Mouse (Mus musculus): ENCODE data around the gene Fzd2. TPM values are rescaled to one million over a fixed set of nuclear protein-coding genes. Genes with fewer than 3 reads are reported as not detected.
A peak's percentile ranks its signal among the peaks of the same experiment; 100 is the strongest.

The Fzd2 gene
- total and polyA plus RNA-seq, 3 experiments: not detected

DNA sequence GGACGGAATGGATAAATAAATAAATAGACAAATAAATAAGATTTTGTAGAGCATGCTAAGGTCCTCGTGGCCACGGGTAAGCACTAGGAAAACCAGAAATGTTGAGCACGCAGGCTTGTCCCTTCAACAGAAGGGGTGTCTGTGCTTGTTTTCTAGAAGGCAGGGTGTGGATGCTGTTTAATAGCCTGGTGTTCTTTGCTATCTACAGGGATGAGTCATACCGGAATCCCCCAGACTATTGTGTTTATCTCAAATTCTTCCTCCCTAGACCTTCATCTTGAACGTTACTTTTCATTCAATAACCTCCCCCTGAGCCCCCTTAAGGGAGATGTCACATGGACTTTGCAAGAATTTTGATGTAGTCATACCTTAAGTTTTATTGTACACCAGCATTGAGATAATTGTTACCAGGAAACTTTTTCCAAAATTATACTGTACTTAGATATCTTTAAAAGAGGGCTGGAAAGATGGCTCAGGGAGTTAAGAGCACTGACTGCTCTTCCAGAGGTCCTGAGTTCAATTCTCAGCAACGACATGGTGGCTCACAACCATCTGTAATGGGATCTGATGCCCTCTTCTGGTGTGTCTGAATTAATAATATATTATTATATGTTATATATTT, 35.3 kb upstream of the Fzd2 start:
- ATAC-seq (ENCODE audit: extremely low read depth, insufficient number of reproducible peaks, low FRiP score, poor library complexity, severe bottlenecking): no peak
- no peak for TF ChIP-seq CTCF (IDR thresholded peaks at IDR 0.05; ENCODE audit: low read depth, low read length)
- no peak for TF ChIP-seq GATA1 (IDR thresholded peaks at IDR 0.05; ENCODE audit: borderline replicate concordance, low read length)
- no peak for TF ChIP-seq POLR2AphosphoS5 (IDR thresholded peaks at IDR 0.05; ENCODE audit: insufficient replicate concordance, low read depth, low read length)
- no peak for TF ChIP-seq TAL1 (conservative IDR thresholded peaks at IDR 0.05; ENCODE audit: low read depth, low read length)
- no peaks in the 10 kb centered on the region for H3K9me3 ChIP-seq (replicated peaks)
- H3K4me3 ChIP-seq (ENCODE audit: low read depth, low read length): no peak overlapping the region
- DNase-seq (ENCODE audit: low spot score): no peak
- 0 out of 2 replicates have a peak, but pooled peaks cover 6% of the 10 kb centered on the region for H3K27me3 ChIP-seq (ENCODE audit: insufficient read depth, low read length)
- peaks cover 7% of the 10 kb centered on the region for H3K4me1 ChIP-seq (ENCODE audit: insufficient read depth, low read depth, low read length)
- H3K36me3 ChIP-seq (replicated peaks): no peaks in the 10 kb centered on the region

DNA sequence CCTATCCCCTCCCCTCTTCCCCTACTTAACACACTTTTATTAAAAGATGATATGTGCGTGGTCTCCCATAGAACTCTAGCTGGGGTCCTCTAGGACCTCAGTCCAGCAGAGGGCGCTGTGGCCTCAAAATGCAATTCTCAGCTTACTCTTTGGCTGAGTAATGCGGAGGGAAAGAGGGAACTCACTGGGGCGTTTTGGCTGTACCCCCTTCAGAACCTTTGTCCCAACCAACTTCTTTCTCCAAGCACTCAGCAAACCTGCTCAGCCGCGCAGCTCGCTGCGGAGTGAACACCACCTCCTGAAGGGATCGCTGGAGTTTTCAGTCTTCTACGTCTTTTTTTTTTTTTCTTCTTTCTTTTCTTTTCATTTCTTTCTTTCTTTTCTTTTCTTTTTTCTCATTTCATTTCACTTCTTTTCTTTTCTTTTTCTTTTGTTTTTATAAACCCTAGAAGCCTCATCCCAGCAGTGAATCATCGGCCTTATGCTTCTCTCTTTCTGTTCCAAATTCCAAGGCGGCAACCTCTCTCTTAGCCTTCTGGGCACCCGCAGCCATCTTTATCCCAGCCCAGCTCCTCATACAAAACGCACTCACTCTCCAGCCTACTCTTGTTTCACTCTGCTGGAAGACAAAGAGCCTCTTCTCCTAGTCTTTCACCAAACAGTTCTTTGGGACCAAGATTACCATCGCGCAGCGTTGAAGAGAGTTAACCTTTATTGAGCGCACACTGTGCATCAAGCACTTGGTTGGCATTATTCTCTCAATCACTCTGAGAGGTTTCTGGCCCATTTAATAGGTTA, 31.1 kb upstream of the Fzd2 start:
- DNase-seq (ENCODE audit: low spot score) (peak; percentile 59), ATAC-seq (ENCODE audit: extremely low read depth, insufficient number of reproducible peaks, low FRiP score, poor library complexity, severe bottlenecking) (no peak)
- TF ChIP-seq CTCF (IDR thresholded peaks at IDR 0.05; ENCODE audit: low read depth, low read length): peak; percentile 27; the same call in 1 of the 2 replicates
- no peak for TF ChIP-seq TAL1 (conservative IDR thresholded peaks at IDR 0.05; ENCODE audit: low read depth, low read length)
- no peaks in the 10 kb centered on the region for H3K36me3 ChIP-seq (replicated peaks)
- no peak overlapping the region for H3K4me3 ChIP-seq (ENCODE audit: low read depth, low read length)
- no peaks in the 10 kb centered on the region for H3K4me1 ChIP-seq (ENCODE audit: insufficient read depth, low read depth, low read length)
- H3K9me3 ChIP-seq (replicated peaks): no peaks in the 10 kb centered on the region
- H3K27me3 ChIP-seq (ENCODE audit: insufficient read depth, low read length): peaks cover 14% of the 10 kb centered on the region; the same call in 1 of the 2 replicates

DNA sequence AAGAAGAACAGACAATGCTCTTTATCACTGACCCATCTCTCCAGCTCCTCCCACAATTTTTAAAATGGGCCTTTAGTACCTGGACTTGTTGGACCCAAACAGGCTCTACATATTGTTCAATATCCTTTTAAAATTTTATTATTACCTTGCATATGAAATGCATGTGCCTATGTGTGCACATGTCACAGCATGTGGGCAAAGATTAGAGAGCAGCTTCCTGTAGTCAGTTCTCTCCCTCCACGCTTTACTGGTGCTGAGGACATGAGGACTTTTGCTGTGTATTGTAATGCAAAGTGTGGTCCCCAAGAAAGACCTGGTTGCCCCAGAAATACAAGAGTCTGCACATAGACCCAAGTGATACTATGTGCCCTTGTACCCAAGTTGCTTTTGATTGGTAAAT, 29.2 kb upstream of the Fzd2 start:
- Histone ChIP-seq H3K9me3 (replicated peaks) (no peaks in the 10 kb centered on the region), H3K27me3 (ENCODE audit: insufficient read depth, low read length) (peaks cover 19% of the 10 kb centered on the region), H3K4me1 (ENCODE audit: insufficient read depth, low read depth, low read length) (peaks cover 9% of the 10 kb centered on the region), H3K36me3 (replicated peaks) (no peaks in the 10 kb centered on the region), H3K4me3 (ENCODE audit: low read depth, low read length) (no peak overlapping the region)
- DNase-seq (ENCODE audit: low spot score): no peak
- ATAC-seq (ENCODE audit: extremely low read depth, insufficient number of reproducible peaks, low FRiP score, poor library complexity, severe bottlenecking): no peak
- TF ChIP-seq CTCF (IDR thresholded peaks at IDR 0.05; ENCODE audit: low read depth, low read length) (no peak), POLR2AphosphoS5 (IDR thresholded peaks at IDR 0.05; ENCODE audit: insufficient replicate concordance, low read depth, low read length) (no peak), GATA2 (IDR thresholded peaks at IDR 0.05; ENCODE audit: borderline replicate concordance, low read depth, low read length) (no peak)

DNA sequence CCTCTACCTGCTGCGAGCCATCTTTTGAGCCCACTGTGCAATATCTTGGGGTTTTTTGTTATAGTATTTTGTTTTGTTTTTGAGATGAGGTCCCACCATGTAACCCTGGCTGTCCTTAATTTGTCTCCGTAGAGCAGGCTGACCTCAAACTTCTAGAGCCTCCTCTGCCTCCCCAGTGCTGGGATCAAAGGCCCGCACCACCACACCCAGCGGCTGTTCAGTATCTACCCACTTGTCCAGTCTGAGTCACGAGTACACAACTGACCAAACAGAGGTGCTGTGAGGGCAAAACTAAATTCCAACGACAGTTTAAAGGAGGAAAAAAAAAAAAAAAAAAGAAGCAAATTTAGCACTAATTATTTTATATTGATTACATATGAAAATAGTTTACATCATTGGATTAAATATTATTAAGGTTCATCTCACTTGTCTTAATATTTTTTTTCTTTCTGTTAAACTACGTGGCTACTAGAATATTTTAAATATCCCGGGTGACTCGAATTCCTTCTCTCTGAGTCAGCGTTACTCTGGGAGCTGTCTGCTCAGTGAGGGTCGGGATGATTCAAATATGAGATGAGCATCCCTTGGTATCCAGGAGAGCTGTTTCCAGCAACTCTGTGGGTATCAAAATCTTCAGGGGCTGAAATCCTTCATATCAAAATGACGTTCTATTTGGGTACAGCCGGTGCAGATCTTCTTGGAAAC, 28.0 kb upstream of the Fzd2 start:
- TF ChIP-seq POLR2AphosphoS5 (IDR thresholded peaks at IDR 0.05; ENCODE audit: insufficient replicate concordance, low read depth, low read length) (no peak), TAL1 (conservative IDR thresholded peaks at IDR 0.05; ENCODE audit: low read depth, low read length) (no peak), GATA1 (IDR thresholded peaks at IDR 0.05; ENCODE audit: borderline replicate concordance, low read length) (no peak), CTCF (IDR thresholded peaks at IDR 0.05; ENCODE audit: low read depth, low read length) (no peak), GATA2 (IDR thresholded peaks at IDR 0.05; ENCODE audit: borderline replicate concordance, low read depth, low read length) (no peak)
- H3K36me3 ChIP-seq (replicated peaks): no peaks in the 10 kb centered on the region

DNA sequence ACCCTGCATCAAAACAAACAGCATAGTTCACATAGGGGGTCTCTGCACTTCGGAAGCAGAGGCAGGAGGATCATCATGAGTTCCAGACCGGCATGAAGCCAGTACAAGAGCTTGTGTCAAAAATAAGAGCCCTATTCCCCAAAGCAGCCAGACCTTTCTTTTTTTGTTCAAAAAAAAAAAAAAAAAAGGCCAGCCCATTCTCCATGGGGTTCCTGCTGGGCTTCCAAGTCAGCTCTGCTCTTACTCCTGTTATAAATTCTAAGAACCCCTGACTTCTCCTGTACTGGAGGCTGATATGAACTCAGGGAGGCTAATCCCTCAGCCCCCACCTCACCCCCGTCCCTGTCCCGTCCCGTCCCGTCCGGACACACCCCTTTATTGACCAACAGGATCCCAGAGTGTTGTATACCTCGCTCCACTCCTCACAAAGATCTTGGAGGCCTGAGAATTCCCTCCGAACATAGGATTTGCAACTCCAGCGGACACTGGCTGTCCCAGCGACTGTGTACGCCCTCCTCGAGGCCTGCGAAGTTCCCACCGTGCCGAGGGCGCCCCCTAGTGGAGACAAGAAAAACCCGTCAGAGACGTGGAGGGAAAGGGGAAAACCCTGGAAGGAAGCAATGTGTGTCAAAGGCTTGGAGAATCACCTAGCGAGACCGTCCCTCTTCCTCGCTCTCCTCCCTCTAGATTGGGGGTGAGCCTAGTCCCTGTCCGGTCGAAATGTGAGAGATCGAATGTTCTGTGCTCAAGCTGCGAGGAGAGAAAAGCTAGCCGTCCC, 25.7 kb upstream of the Fzd2 start:
- Histone ChIP-seq H3K36me3 (replicated peaks) (no peaks in the 10 kb centered on the region), H3K4me1 (ENCODE audit: insufficient read depth, low read depth, low read length) (peaks cover 9% of the 10 kb centered on the region), H3K27me3 (ENCODE audit: insufficient read depth, low read length) (peaks cover 45% of the 10 kb centered on the region), H3K4me3 (ENCODE audit: low read depth, low read length) (peak overlapping the region; percentile 51; the same call in 1 of the 2 replicates), H3K9me3 (replicated peaks) (no peaks in the 10 kb centered on the region)
- ATAC-seq (ENCODE audit: extremely low read depth, insufficient number of reproducible peaks, low FRiP score, poor library complexity, severe bottlenecking): no peak
- DNase-seq (ENCODE audit: low spot score): peak; percentile 79
- TF ChIP-seq CTCF (IDR thresholded peaks at IDR 0.05; ENCODE audit: low read depth, low read length): peak; percentile 78
- TF ChIP-seq TAL1 (conservative IDR thresholded peaks at IDR 0.05; ENCODE audit: low read depth, low read length): no peak

More for the DNA sequence above, 28.0 kb upstream of the Fzd2 start:
- Histone ChIP-seq H3K27me3 (ENCODE audit: insufficient read depth, low read length) (peaks cover 28% of the 10 kb centered on the region), H3K4me1 (ENCODE audit: insufficient read depth, low read depth, low read length) (peaks cover 9% of the 10 kb centered on the region), H3K9me3 (replicated peaks) (no peaks in the 10 kb centered on the region), H3K4me3 (ENCODE audit: low read depth, low read length) (no peak overlapping the region)
- DNase-seq (ENCODE audit: low spot score) (no peak), ATAC-seq (ENCODE audit: extremely low read depth, insufficient number of reproducible peaks, low FRiP score, poor library complexity, severe bottlenecking) (no peak)

Data from G1E (cell line).